Mouse (Mus musculus) left cerebral cortex, postnatal 10 days (tissue): ENCODE measurements around the gene Tas2r125. TPM values are rescaled to one million over a fixed set of nuclear protein-coding genes. Genes with fewer than 3 reads are reported as not detected.
"Not testable (repeated sequence)": the region's sequence is repeated elsewhere in the genome, so short reads cannot be mapped to it uniquely, and the experiment has no call there.

Experiments used
- DNase-seq, 2 experiments: peaks; one replicate each; pipeline ENCODE4 v3.0.0; 2021 to 2022; ENCODE audit warnings: low spot score in 2 of 2, mixed read lengths in 1 of 2; ENCODE audit errors: extremely low spot score in 1 of 2
- intact Hi-C: fragments of 180-260 bp; cut with DNase I; formaldehyde crosslinking; loops from one replicate; pipeline ENCODE4 v1.15.1; 2025
- total RNA-seq, 2 experiments: library from RNA; stranded (reverse); gene quantifications; 2 replicates each; pipeline ENCODE4 v1.2.3; 2021

Gene Tas2r125
- total RNA-seq: not detected

GRCm38 (mm10) chr6:132909351-132909750 is at the start of gene Tas2r125:
Gene Tas2r125 (plus strand): TSS chr6:132909651.
- intact Hi-C loops: no loop called here
- no peak for DNase-seq

GRCm38 (mm10) chr6:132867708-132868107 is 41.7 kb upstream of the Tas2r125 start, which contains the start of gene Tas2r110:
Gene Tas2r110 (plus strand): TSS chr6:132868008.
- DNase-seq: no peak
- intact Hi-C loops: no loop called here

DNA sequence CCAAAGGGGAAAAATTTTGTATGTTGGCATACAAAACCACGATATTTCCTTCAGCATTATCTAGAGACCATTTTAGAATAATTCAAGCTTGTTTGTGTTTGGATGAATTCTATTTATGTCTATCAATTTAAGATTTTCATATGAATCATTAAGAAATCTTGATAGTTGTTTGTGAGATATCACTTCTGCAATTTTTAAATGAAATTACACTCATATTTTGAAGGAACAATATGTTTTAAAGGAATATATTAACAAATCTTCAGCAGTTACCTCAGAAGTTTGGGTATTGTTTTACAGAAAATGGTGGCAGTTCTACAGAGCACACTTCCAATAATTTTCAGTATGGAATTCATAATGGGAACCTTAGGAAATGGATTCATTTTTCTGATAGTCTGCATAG is 16.7 kb upstream of the Tas2r125 start, which contains the start of gene Tas2r113:
Tas2r113 (plus strand) TSS at position 301 of the 400 bp plus-strand sequence.
- no peak for DNase-seq
- intact Hi-C loops: no loop called here

DNA sequence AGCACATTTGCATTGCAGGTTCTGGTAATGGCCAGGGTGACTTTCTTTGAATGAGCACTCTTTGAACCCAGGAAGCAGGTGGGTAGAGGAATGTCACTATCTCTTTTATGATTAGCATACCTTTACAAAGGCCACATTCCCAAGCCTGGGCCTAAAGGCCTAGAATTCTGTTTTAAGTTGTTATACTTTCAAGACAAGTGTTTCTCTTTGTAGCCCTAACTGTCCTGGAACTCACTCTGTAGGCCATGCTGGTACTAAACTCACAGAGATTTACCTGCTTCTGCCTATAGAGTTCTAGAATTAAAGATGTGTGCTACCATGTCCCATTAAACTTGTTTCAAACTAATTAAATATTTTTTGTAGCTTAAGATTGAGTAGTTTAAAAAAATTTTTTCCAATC is 31.9 kb downstream of the Tas2r125 start:
- DNase-seq, intact Hi-C loops: not testable (repeated sequence)

DNA sequence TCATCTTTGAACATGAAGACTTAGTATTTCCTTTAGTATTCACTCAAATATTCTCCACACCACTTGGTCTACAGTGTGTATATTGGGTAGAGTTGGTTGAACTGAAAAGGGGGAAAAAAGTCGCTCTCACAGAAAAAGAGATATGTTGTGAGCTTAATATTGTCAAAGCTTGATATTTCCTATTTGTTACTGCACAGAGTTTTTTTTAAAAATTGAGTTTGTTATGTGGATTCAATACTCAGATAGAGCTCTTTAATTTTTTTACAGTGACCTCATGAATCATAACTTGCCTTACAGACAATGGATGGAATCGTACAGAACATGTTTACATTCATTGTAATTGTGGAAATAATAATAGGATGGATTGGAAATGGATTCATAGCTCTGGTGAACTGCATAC is 41.4 kb downstream of the Tas2r125 start, which contains the start of gene Tas2r129:
Tas2r129 (plus strand) TSS at position 301 of the 400 bp plus-strand sequence.
- no peak for DNase-seq
- intact Hi-C loops: no loop called here

- intact Hi-C loops: no loop called here
- no peak for DNase-seq
Observed at GRCm38 (mm10) chr6:132957819-132958218, 48.4 kb downstream of the Tas2r125 start, which contains the start of gene Tas2r131. Gene Tas2r131 (minus strand): TSS chr6:132957919.

Other genes with a start within 250 kb of the Tas2r125 start
- gene Tas2r121, start 208.6 kb upstream of the Tas2r125 start, total RNA-seq: not detected
- not detected for gene Tas2r122, start 197.7 kb upstream of the Tas2r125 start, total RNA-seq
- gene Tas2r115, start 171.6 kb upstream of the Tas2r125 start, total RNA-seq: not detected
- not detected for gene Tas2r124, start 154.9 kb upstream of the Tas2r125 start, total RNA-seq
- gene Tas2r102, start 147.5 kb upstream of the Tas2r125 start, total RNA-seq: not detected
- not detected for gene Tas2r136, start 131.5 kb upstream of the Tas2r125 start, total RNA-seq
- not detected for gene Tas2r117, start 106.8 kb upstream of the Tas2r125 start, total RNA-seq
- gene Tas2r123, start 62.5 kb upstream of the Tas2r125 start, total RNA-seq: not detected
- not detected for gene Tas2r116, start 54.2 kb upstream of the Tas2r125 start, total RNA-seq
- not detected for gene Tas2r110, start 41.6 kb upstream of the Tas2r125 start, total RNA-seq
- not detected for gene Tas2r113, start 16.6 kb upstream of the Tas2r125 start, total RNA-seq
- gene Tas2r129, start 41.5 kb downstream of the Tas2r125 start, total RNA-seq: not detected
- gene Tas2r131, start 48.3 kb downstream of the Tas2r125 start, total RNA-seq: not detected
- not detected for gene Tas2r109, start 71.3 kb downstream of the Tas2r125 start, total RNA-seq
- gene Tas2r103, start 127.5 kb downstream of the Tas2r125 start, total RNA-seq: not detected
- gene Tas2r140, start 146.2 kb downstream of the Tas2r125 start, total RNA-seq: not detected
- 10 to 100 TPM; 70.7 to 71.5 TPM for gene Smim10l1, start 195.3 kb downstream of the Tas2r125 start, total RNA-seq